In genomic region chr5:21700934-21701333, GRCm38 (mm10) we compare ENCODE assay signal across 8 mouse cellular contexts. TPM values are rescaled to one million over a fixed set of nuclear protein-coding genes. Genes with fewer than 3 reads are reported as not detected.
DNase-seq lines count a peak whose midpoint lies in the region; ATAC-seq and TF ChIP-seq lines count a peak whose summit lies in the region.

No protein-coding gene starts in this region.

- TF ChIP-seq CTCF in olfactory bulb, adult 2 months (IDR thresholded peaks at IDR 0.05; ENCODE audit: insufficient read depth, low read depth, low read length) = peak; percentile 33; the same call in 1 of the 2 replicates

- ATAC-seq in lung, embryonic 15.5 days (ENCODE audit: borderline replicate concordance, extremely low read depth, low FRiP score, low TSS enrichment) = no peak; the same call in 1 of the 2 replicates
- peak; percentile 1; the same call in 1 of the 2 replicates for ATAC-seq in embryonic facial prominence, embryonic 15.5 days (ENCODE audit: insufficient number of reproducible peaks, low FRiP score, low TSS enrichment, low read depth)
- peak; percentile 69; the same call in 1 of the 2 replicates for ATAC-seq in limb, embryonic 12.5 days (ENCODE audit: insufficient number of reproducible peaks, insufficient read depth, low FRiP score, low TSS enrichment, low read depth)

- DNase-seq in lung, postnatal 4 days = no peak
- DNase-seq in right cerebral cortex, postnatal 14 days = no peak
- DNase-seq in layer of hippocampus, adult 11-12 months (ENCODE audit: low spot score) = no peak
- DNase-seq in spleen, postnatal 36 days (ENCODE audit: low spot score in 2 of 2) = no peak

- peak overlapping the region; percentile 74 for H3K4me3 ChIP-seq in lung, embryonic 15.5 days
- peak overlapping the region; percentile 70 for H3K4me3 ChIP-seq in embryonic facial prominence, embryonic 15.5 days (replicated peaks)
- H3K4me3 ChIP-seq in limb, embryonic 12.5 days (replicated peaks) = peak overlapping the region; percentile 67
- peak overlapping the region; percentile 84 for H3K4me3 ChIP-seq in olfactory bulb, adult 2 months (ENCODE audit: insufficient read depth, low read depth, low read length)

- peak overlapping the region; percentile 73 for H3K4me2 ChIP-seq in lung, embryonic 15.5 days
- H3K4me2 ChIP-seq in embryonic facial prominence, embryonic 15.5 days (replicated peaks) = peak overlapping the region; percentile 63
- H3K4me2 ChIP-seq in limb, embryonic 12.5 days = peak overlapping the region; percentile 73

- H3K9ac ChIP-seq in lung, embryonic 15.5 days = peak overlapping the region; percentile 45
- peak overlapping the region; percentile 23 for H3K9ac ChIP-seq in embryonic facial prominence, embryonic 15.5 days
- peak overlapping the region; percentile 83 for H3K9ac ChIP-seq in limb, embryonic 12.5 days (replicated peaks)

- H3K27me3 ChIP-seq in lung, embryonic 15.5 days = no peaks in the 10 kb centered on the region
- H3K27me3 ChIP-seq in embryonic facial prominence, embryonic 15.5 days = no peaks in the 10 kb centered on the region
- H3K27me3 ChIP-seq in limb, embryonic 12.5 days = no peaks in the 10 kb centered on the region

- H3K9me3 ChIP-seq in lung, embryonic 15.5 days = no peaks in the 10 kb centered on the region
- no peaks in the 10 kb centered on the region for H3K9me3 ChIP-seq in embryonic facial prominence, embryonic 15.5 days (replicated peaks)
- H3K9me3 ChIP-seq in limb, embryonic 12.5 days = no peaks in the 10 kb centered on the region

- WGBS in lung, embryonic 15.5 days = under 1% methylated on average over 22 of the region's 22 CpGs
- WGBS in embryonic facial prominence, embryonic 15.5 days = under 1% methylated on average over 22 of the region's 22 CpGs
- WGBS in limb, embryonic 12.5 days = under 1% methylated on average over 22 of the region's 22 CpGs
- under 1% methylated on average over 22 of the region's 22 CpGs for WGBS in olfactory bulb, adult 2 months

- H3K27ac ChIP-seq in lung, embryonic 15.5 days = peak overlapping the region; percentile 30
- H3K27ac ChIP-seq in embryonic facial prominence, embryonic 15.5 days (replicated peaks) = 0 out of 2 replicates have a peak overlapping the region, but pooled peaks have one; percentile 95
- no peak overlapping the region for H3K27ac ChIP-seq in limb, embryonic 12.5 days
- H3K27ac ChIP-seq in olfactory bulb, adult 2 months (ENCODE audit: insufficient read depth, low read depth, low read length) = peak overlapping the region; percentile 7; the same call in 1 of the 2 replicates

- H3K4me1 ChIP-seq in lung, embryonic 15.5 days = 0 out of 2 replicates have a peak, but pooled peaks cover 4% of the 10 kb centered on the region
- H3K4me1 ChIP-seq in embryonic facial prominence, embryonic 15.5 days = no peaks in the 10 kb centered on the region
- no peaks in the 10 kb centered on the region for H3K4me1 ChIP-seq in limb, embryonic 12.5 days (replicated peaks)
- H3K4me1 ChIP-seq in olfactory bulb, adult 2 months (ENCODE audit: control insufficient read depth, insufficient read depth, low read length) = no peaks in the 10 kb centered on the region

- TF ChIP-seq POLR2A in olfactory bulb, adult 2 months (IDR thresholded peaks at IDR 0.05; ENCODE audit: insufficient read depth, low read depth, low read length) = no peak

- no peaks in the 10 kb centered on the region for H3K36me3 ChIP-seq in lung, embryonic 15.5 days
- H3K36me3 ChIP-seq in embryonic facial prominence, embryonic 15.5 days = no peaks in the 10 kb centered on the region
- no peaks in the 10 kb centered on the region for H3K36me3 ChIP-seq in limb, embryonic 12.5 days

RNA-seq across cellular contexts. Expression of gene Napepld, which starts 0.3 kb away (rescaled TPM):
- polyA plus RNA-seq in lung, embryonic 15.5 days (2015; fragmentation: Nextera tagmentation; extraction: Ambion mirVana) = 4.0 and 4.9 TPM in 2 replicates
- 2.2 and 2.8 TPM in 2 replicates for polyA plus RNA-seq in embryonic facial prominence, embryonic 15.5 days (2015; fragmentation: Nextera tagmentation; extraction: Ambion mirVana)
- polyA plus RNA-seq in limb, embryonic 12.5 days (2016; fragmentation: Nextera tagmentation; extraction: Ambion mirVana) = 2.8 and 3.2 TPM in 2 replicates
- not detected in 2 replicates for polyA plus RNA-seq in olfactory bulb, adult 2 months (2012; ENCODE audit: insufficient read depth, insufficient read length, low replicate concordance, missing spikeins)

RNA-seq across cellular contexts. Expression of gene Pmpcb, which starts 36.0 kb away (rescaled TPM):
- polyA plus RNA-seq in lung, embryonic 15.5 days (2015; fragmentation: Nextera tagmentation; extraction: Ambion mirVana) = 76.3 and 78.8 TPM in 2 replicates
- polyA plus RNA-seq in embryonic facial prominence, embryonic 15.5 days (2015; fragmentation: Nextera tagmentation; extraction: Ambion mirVana) = 72.2 and 74.6 TPM in 2 replicates
- 84.8 and 91.8 TPM in 2 replicates for polyA plus RNA-seq in limb, embryonic 12.5 days (2016; fragmentation: Nextera tagmentation; extraction: Ambion mirVana)
- polyA plus RNA-seq in olfactory bulb, adult 2 months (2012; ENCODE audit: insufficient read depth, insufficient read length, low replicate concordance, missing spikeins) = not detected in 2 replicates

RNA-seq across cellular contexts. Expression of gene Armc10, which starts 55.3 kb away (rescaled TPM):
- 41.8 and 42.8 TPM in 2 replicates for polyA plus RNA-seq in lung, embryonic 15.5 days (2015; fragmentation: Nextera tagmentation; extraction: Ambion mirVana)
- polyA plus RNA-seq in embryonic facial prominence, embryonic 15.5 days (2015; fragmentation: Nextera tagmentation; extraction: Ambion mirVana) = 32.8 and 36.9 TPM in 2 replicates
- polyA plus RNA-seq in limb, embryonic 12.5 days (2016; fragmentation: Nextera tagmentation; extraction: Ambion mirVana) = 60.9 and 62.0 TPM in 2 replicates
- polyA plus RNA-seq in olfactory bulb, adult 2 months (2012; ENCODE audit: insufficient read depth, insufficient read length, low replicate concordance, missing spikeins) = not detected in 2 replicates

RNA-seq across cellular contexts. Expression of gene Fbxl13, which starts 55.5 kb away (rescaled TPM):
- 0.72 and 0.91 TPM in 2 replicates for polyA plus RNA-seq in lung, embryonic 15.5 days (2015; fragmentation: Nextera tagmentation; extraction: Ambion mirVana)
- polyA plus RNA-seq in embryonic facial prominence, embryonic 15.5 days (2015; fragmentation: Nextera tagmentation; extraction: Ambion mirVana) = 0.46 and 0.87 TPM in 2 replicates
- 0.13 and 0.26 TPM in 2 replicates for polyA plus RNA-seq in limb, embryonic 12.5 days (2016; fragmentation: Nextera tagmentation; extraction: Ambion mirVana)
- not detected in 2 replicates for polyA plus RNA-seq in olfactory bulb, adult 2 months (2012; ENCODE audit: insufficient read depth, insufficient read length, low replicate concordance, missing spikeins)

Comparison
In these comparisons a context has a peak if more than half of its experiments do, and no peak if none do; other contexts are left out.
1. H3K9ac ChIP-seq: peak in every context shown above with its lines; median percentile 83 in limb, embryonic 12.5 days; 45 in lung, embryonic 15.5 days; 23 in embryonic facial prominence, embryonic 15.5 days.